ENCODE assay signal across 26 mouse cellular contexts in the genomic region with DNA sequence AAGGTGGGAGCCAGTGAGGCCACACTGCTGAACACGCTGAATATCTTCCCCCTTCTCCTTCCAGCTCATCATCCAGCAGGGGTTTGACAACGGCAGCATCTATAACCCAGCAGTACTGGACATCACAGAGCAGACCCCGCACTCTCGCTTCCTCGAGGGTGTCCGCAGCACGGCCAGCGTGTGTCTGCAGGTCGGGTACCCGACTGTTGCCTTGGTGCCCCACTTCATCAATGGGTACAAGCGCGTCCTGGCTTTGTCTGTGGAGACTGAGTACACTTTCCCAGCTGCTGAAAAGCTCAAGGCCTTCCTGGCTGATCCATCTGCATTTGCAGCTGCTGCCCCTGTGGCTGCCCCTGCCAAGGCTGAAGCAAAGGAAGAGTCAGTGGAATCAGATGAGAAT. TPM values are rescaled to one million over a fixed set of nuclear protein-coding genes. Genes with fewer than 3 reads are reported as not detected.
"Had no signal": no experiment of that assay in that cellular context is flagged by ENCODE, and none has a peak within 500 bp of the region (broad histone marks: within the 10 kb centered on the region; RNA-seq: fewer than 3 reads in every experiment).

No protein-coding gene starts in this region.

- H3K27ac ChIP-seq: embryonic facial prominence, embryonic 10.5 days; embryonic facial prominence, embryonic 12.5 days; embryonic facial prominence, embryonic 13.5 days; embryonic facial prominence, embryonic 15.5 days; forebrain, embryonic 10.5 days; forebrain, embryonic 12.5 days; forebrain, embryonic 13.5 days; forebrain, embryonic 15.5 days; gastrocnemius, adult 2 months had no signal

- H3K36me3 ChIP-seq: embryonic facial prominence, embryonic 10.5 days; embryonic facial prominence, embryonic 12.5 days; embryonic facial prominence, embryonic 13.5 days; embryonic facial prominence, embryonic 15.5 days; forebrain, embryonic 10.5 days; forebrain, embryonic 12.5 days; forebrain, embryonic 15.5 days had no signal

- H3K27me3 ChIP-seq: embryonic facial prominence, embryonic 12.5 days; embryonic facial prominence, embryonic 13.5 days; embryonic facial prominence, embryonic 15.5 days; forebrain, embryonic 12.5 days; forebrain, embryonic 13.5 days; forebrain, embryonic 15.5 days had no signal

- H3K4me3 ChIP-seq: embryonic facial prominence, embryonic 10.5 days; embryonic facial prominence, embryonic 12.5 days; embryonic facial prominence, embryonic 13.5 days; embryonic facial prominence, embryonic 15.5 days; erythroblast, embryonic 14.5 days; forebrain, embryonic 10.5 days; forebrain, embryonic 12.5 days; forebrain, embryonic 13.5 days; forebrain, embryonic 15.5 days; gastrocnemius, adult 2 months; heart, adult 2 months had no signal

- H3K4me1 ChIP-seq: embryonic facial prominence, embryonic 10.5 days; embryonic facial prominence, embryonic 12.5 days; embryonic facial prominence, embryonic 13.5 days; embryonic facial prominence, embryonic 15.5 days; forebrain, embryonic 10.5 days; forebrain, embryonic 12.5 days; forebrain, embryonic 13.5 days; forebrain, embryonic 15.5 days had no signal

- H3K9me3 ChIP-seq: embryonic facial prominence, embryonic 10.5 days; embryonic facial prominence, embryonic 12.5 days; embryonic facial prominence, embryonic 13.5 days; embryonic facial prominence, embryonic 15.5 days; forebrain, embryonic 10.5 days; forebrain, embryonic 12.5 days; forebrain, embryonic 13.5 days; forebrain, embryonic 15.5 days had no signal

- DNase-seq: cerebellum, adult 8-10 months; cerebellum, adult 9-10 months; cerebellum, adult 9-11 months; cerebellum, postnatal 10 days; cerebellum, postnatal 14 days; cerebellum, postnatal 25 days; cerebellum, postnatal 36 days; embryo, embryonic 11 days; forebrain, postnatal 0 days; gastrocnemius, adult 2 months; gastrocnemius, postnatal 10 days; gastrocnemius, postnatal 14 days; gastrocnemius, postnatal 25 days; gastrocnemius, postnatal 36 days; heart, adult 18-20 months; heart, adult 2 months had no signal

RNA-seq across cellular contexts. Expression of a gene that starts 35.9 kb away (rescaled TPM):
- polyA plus RNA-seq: erythroblast, embryonic 14.5 days had no signal

RNA-seq across cellular contexts. Expression of a gene that starts 48.4 kb away (rescaled TPM):
- total RNA-seq: gastrocnemius, adult 2 months; gastrocnemius, postnatal 25 days; gastrocnemius, postnatal 36 days had no signal
- polyA plus RNA-seq: erythroblast, embryonic 14.5 days; forebrain, embryonic 11.5 days; forebrain, embryonic 12.5 days; forebrain, embryonic 13.5 days had no signal
